Mouse (Mus musculus): ENCODE measurements around the gene Marf1. TPM values are rescaled to one million over a fixed set of nuclear protein-coding genes. Genes with fewer than 3 reads are reported as not detected.
"Not testable (repeated sequence)": the region's sequence is repeated elsewhere in the genome, so short reads cannot be mapped to it uniquely, and the experiment has no call there.

Marf1 gene
- 10 to 100 TPM; 17.5 to 18.8 TPM for total RNA-seq (2021)
- long read RNA-seq, experiment 1, partial matches to known transcripts, result 1 of 10 reads
- long read RNA-seq, experiment 1, other reads (novel, unspliced or antisense), result 9 of 10 reads
- long read RNA-seq, experiment 2, partial matches to known transcripts, result 0 of 9 reads
- long read RNA-seq, experiment 2, other reads (novel, unspliced or antisense), result 9 of 9 reads

- intact Hi-C loops (cut with DNase I), result loop anchor here (5.0 kb wide), 1 partner anchor 346 kb away; the partner anchor contains the start of gene Ntan1
- DNase-seq, result peak; percentile 86 to 90
Measured at GRCm38 (mm10) chr16:14162988-14163416, at the start of gene Marf1, which contains the start of gene Nde1. Marf1 (minus strand) TSS chr16:14163351. Nde1 (plus strand) TSS chr16:14163275.

DNA sequence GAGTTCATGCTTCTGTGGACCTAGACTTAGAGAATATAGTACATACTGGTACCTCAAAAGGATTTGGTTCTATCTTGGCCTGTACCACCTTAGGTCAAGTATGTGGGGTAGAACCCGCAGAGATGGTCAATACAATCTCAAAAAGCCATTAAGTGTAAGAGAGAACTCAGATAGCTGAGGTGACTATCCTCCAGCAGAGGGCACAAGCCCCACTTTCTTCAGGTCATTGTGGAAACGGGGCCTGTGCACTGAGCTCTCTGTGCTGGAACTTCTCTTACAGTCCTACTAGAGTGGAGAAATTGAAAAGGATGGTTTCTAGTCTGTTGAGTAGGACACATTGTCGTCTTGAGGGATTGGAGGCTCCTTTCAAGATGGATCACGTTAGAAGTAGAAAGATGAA lies 35.6 kb upstream of the Marf1 start:
- intact Hi-C loops (cut with DNase I), result no loop called here
- no peak for DNase-seq

DNA sequence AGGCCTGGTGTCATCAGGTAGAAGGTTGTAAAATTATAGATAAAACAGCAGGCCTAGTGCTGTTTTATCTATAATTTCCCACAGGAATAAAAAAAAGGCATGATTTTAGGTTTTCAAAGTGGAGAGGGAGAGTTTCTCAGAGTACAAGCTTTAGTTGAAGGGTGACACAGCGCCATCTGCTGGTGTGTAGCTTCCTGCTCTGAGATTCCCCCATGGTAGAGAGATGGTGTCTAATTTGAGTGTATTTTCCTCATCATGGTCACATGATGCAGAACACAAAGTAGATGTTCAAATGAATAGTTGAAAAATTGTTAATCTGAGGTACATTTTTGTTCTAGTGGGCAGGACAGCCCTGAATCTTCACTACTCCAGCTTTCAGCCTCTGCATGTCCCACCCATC lies 32.3 kb upstream of the Marf1 start:
- intact Hi-C loops (cut with DNase I), result no loop called here
- DNase-seq, result peak; percentile 31 to 42

GRCm38 (mm10) chr16:14194164-14194950 lies 31.2 kb upstream of the Marf1 start:
- intact Hi-C loops (cut with DNase I), result no loop called here
- no peak for DNase-seq

- intact Hi-C loops (cut with DNase I), result no loop called here
- no peak for DNase-seq
Measured at GRCm38 (mm10) chr16:14185516-14185915, 22.4 kb upstream of the Marf1 start.

DNA sequence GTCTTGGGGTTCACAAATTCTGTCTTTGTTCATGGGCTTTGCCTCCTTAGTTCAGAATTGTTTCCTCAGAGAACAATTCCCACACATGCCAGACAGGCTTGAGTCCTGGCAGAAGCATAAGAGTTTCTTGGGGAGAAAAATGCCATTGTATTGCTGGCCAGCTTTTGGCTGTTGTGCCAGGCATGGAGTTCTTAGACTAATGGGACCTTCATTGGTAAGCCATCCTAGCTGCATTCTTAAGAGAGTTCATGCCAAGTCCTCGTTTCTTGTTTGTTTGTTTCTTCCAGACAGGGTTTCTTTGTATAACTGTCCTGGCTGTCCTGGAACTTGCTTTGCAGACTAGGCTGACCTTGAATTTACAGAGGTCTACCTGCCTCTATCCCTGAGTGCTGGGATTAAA lies 20.7 kb upstream of the Marf1 start:
- DNase-seq, result no peak
- intact Hi-C loops (cut with DNase I), result no loop called here

DNA sequence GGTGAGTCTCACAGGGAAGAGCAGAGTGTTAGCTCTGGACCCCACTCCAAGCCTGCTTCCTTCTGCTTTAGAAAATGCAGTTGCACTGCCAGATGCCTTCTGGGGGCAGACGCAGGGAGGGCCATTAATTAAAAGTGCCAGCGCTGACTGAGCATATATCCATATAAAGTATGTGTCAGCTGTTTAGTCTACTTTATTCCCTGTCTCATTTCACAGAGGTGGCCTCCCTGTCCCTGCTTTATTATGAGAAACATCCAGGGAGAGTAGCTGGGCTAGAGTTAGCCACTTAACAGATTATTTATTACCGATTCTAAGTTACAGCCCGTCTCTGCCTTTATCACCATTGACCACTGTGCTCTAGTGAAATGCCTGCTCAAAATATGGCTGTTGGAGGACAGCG lies 19.2 kb upstream of the Marf1 start:
- intact Hi-C loops (cut with DNase I), result no loop called here
- no peak for DNase-seq

DNA sequence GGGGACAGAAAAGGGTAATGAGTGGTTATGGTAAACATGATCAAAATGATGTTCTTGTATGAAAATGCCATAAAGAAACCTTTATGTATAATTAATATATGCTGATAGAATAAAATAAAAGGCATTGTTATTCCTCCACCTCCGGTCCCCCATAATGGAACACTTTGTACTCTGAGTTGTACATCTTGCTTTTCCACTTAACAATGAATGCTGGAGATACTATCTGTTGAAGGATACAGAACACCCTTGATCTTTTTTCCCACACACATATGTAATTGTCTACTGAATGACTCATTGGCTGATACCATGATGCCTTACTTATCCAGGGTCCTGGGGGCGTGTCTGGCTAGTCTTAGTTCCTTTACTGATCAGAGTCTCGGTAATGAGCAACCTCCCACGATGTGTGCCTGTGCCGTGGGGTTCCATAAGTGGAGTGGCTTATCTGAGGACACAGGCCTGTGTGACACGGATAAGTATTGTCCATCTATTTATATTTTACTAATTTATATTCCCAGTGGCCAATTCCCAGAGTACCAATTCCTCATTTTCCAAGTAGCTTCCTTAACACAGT lies 17.1 kb upstream of the Marf1 start:
- no peak for DNase-seq
- intact Hi-C loops (cut with DNase I), result no loop called here

DNA sequence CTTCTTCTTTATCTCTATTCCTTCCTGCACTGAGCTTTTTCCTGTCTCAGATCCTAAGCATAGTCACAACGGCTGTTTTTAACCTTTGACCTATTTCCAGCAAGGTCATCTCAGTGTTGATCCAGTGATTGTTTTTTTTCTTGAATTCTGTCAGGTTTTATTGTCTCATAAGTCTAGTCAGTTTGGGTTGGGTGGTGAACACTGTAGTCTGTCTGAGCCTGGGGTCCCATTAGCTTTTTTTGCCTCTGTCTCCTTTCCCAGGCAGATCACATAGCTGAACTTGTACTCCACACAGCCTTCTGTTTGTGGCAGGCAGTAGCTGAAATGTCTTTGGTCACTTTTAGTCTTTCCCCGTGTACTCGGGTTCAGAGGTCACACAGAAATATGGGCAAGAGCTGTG lies 14.9 kb upstream of the Marf1 start:
- intact Hi-C loops (cut with DNase I), result no loop called here
- DNase-seq, result no peak

- intact Hi-C loops (cut with DNase I), result no loop called here
- DNase-seq, result no peak
Measured at GRCm38 (mm10) chr16:14169706-14170105, 6.6 kb upstream of the Marf1 start.

- intact Hi-C loops (cut with DNase I), result no loop called here
Measured at GRCm38 (mm10) chr16:14166490-14166889, 3.3 kb upstream of the Marf1 start.

DNA sequence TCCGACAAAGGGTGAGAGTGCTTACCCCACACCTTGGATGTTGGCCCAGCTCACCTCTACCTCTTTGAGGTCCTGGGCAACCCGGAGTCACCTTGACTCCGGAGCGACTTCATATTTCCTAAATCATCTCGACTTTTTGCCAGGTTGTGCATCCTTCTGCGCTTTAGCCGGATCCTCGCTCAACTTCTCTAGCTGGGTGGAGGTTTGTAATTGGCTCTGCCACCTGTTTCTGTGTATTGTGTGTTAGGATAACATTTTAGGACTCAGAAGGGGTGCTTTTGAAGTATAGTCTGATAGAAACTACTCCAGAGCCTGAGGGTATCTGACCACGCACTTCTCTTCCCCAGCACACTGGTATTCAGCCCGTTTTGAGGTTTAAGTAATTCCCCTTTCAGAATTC lies 580 bp upstream of the Marf1 start:
- DNase-seq, result no peak
- intact Hi-C loops (cut with DNase I), result loop anchor here (5.0 kb wide), 1 partner anchor 346 kb away; the partner anchor contains the start of gene Ntan1

More at GRCm38 (mm10) chr16:14166490-14166889, 3.3 kb upstream of the Marf1 start:
- no peak for DNase-seq

DNA sequence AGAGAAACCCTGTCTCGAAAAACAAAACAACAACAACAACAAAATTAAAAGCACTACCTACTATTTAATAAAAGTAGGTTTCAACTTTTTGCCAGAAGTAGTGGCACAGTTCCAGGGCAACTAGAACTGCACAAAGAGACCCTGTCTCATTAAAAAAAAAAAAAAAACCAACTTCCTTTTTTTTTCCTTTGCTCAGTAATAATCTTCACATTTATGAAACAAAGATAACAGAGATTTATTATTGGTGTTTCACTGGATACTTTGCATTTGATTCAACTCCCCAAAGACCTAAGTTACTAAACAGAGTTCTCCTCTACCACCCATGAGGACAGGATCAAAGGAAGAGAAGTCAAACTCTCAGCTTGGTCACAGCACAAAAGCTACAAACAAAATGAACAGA lies 2.2 kb downstream of the Marf1 start:
- no peak for DNase-seq
- intact Hi-C loops (cut with DNase I), result loop anchor here (5.0 kb wide), 1 partner anchor 344 kb away; the partner anchor contains the start of gene Ntan1

- peak in 1 of 2 experiments; percentile 48 for DNase-seq
- intact Hi-C loops (cut with DNase I), result loop anchor here (5.0 kb wide), 3 partner anchors 257 to 1963 kb away; partner anchors contain the start of genes Mpv17l, Ntan1 and Pdxdc1
Measured at GRCm38 (mm10) chr16:14159746-14160131, 3.4 kb downstream of the Marf1 start.

GRCm38 (mm10) chr16:14158936-14159745 lies 4.0 kb downstream of the Marf1 start:
- intact Hi-C loops (cut with DNase I), result loop anchor here (5.0 kb wide), 2 partner anchors 257 to 1963 kb away; partner anchors contain the start of genes Mpv17l and Pdxdc1
- peak; percentile 95 to 100 for DNase-seq

DNA sequence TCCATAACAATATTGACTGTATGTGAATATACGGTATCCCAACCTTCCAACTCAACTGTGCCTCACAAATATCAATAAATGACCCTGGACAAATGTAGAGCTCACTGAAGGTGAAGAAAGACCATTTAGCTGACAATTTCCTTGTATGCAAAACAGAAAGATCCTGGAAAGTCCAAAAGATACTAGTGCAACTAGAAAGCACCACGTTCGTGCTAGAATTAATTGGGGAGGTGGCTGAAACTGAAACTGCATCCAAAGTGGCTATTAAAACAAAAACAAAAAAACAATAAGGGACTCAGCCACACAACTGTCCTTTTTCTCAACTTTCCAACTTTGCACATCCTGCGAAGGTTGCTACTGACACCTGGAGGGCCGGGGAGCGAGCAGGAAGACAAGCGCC lies 4.6 kb downstream of the Marf1 start:
- no peak for DNase-seq
- intact Hi-C loops (cut with DNase I), result loop anchor here (5.0 kb wide), 2 partner anchors 256 to 1964 kb away; partner anchors contain the start of genes Mpv17l and Pdxdc1

GRCm38 (mm10) chr16:14156312-14156711 lies 6.8 kb downstream of the Marf1 start:
- intact Hi-C loops (cut with DNase I), result loop anchor here (5.0 kb wide), 2 partner anchors 254 to 1966 kb away; partner anchors contain the start of genes Mpv17l and Pdxdc1
- no peak for DNase-seq

DNA sequence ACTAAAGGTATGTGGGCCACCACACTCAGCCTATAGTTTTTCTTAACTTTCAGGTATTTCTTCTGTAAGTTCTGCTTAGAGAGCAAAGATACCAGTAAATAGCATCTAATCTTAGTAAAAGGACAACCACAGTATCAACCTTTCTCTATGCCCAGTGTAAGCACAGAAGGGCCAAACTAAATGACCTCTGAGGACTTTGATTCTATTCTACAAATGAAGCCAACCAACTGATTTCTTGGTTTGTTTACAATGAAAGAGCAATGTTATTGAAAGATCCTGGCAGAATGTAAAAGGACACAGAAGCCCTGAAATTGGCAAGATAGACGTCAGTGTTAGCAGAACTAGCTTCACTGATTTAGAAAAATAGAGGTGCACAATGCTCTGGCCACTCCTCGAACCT lies 7.5 kb downstream of the Marf1 start:
- intact Hi-C loops (cut with DNase I), result loop anchor here (5.0 kb wide), 2 partner anchors 253 to 1967 kb away; partner anchors contain the start of genes Mpv17l and Pdxdc1
- not testable (repeated sequence) for DNase-seq

DNA sequence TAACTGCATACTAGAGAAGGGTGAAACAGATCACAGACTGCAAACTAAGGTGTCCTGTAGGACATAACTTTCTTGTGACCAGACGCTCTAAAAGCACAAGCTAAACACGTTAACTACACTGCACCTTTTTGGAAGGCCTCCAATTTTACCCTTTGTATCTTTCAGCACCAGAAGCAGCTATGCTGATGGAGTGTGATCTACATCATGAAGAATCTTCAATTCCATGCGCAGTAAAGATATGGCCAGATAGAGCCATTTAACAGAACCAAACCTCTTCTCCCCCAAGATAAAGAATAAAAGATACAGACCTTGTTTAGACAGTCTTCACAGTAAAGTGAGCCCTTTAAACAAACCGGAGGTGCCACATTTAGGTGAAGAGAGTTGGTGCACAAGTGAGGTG lies 11.4 kb downstream of the Marf1 start:
- no peak for DNase-seq
- intact Hi-C loops (cut with DNase I), result no loop called here

DNA sequence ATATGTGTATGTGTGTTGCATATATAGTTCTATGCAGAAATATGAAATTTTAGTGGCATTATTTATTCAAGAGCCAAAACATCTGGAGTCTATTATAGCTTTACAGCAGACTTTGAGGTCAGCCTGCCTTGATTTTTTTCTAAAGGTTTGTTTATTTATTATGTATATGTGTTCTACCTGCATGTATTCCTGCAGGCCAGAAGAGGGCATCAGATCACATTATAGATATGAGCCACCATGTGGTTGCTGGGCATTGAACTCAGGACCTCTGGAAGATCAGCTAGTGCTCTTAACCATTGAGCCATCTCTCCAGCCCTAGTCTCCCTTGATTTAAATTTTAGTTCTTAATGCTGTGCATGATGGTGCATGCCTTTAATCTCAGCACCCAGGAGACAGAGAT lies 15.4 kb downstream of the Marf1 start:
- intact Hi-C loops (cut with DNase I), result no loop called here
- no peak for DNase-seq

All from gastrocnemius, postnatal 36 days (tissue).